Mouse (Mus musculus) kidney, postnatal 10 days (tissue): ENCODE measurements at regions not wholly inside any gene's neighbourhood (a gene's known extent, or its start where the extent isn't known, plus 50 kb on each side); places are given as distances from the start of the nearest gene placed in this dataset.

Experiments used
- DNase-seq: peaks from one replicate; pipeline ENCODE4 v3.0.0; 2021; ENCODE audit warnings: mixed read lengths

DNA sequence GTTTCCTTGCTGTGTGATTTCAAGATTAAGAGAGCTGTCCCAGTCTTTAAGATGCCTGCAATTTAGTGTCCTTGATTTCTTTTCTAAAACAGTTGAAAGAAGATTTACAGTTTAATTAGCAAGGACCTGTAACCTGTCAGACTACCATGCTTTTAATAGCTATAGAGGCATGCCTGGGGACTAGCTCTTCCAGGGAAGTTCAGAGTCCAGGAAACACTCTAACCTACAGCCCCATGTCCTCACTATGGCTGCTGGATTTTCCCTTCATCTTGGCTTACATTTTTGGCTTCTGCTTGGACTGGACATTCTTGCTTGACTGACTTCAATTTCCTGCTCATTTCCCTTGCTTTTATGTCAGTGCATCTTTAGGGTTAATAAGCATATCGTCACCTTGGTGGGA lies 61.7 kb upstream of the Mtpn start:
- DNase-seq, result no peak

DNA sequence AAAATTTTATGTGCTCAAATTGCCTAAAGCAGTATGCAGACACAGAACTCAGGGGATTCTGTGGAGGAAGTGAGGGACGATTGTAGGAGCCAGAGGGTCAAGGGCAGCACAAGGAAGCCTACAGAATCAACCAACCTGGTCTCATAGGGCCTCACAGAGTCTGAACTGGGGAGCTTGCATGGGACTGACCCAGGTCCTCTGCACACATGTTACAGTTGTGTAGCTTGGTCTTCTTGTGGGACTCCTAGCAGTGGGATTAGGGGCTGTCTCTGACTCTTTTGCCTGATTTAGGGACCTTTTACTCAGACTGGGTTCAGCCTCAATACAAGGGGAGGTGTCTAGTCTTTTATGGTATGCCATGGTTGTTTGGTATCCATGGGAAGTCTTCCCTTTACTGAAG lies 60.2 kb upstream of the Mtpn start:
- no peak for DNase-seq

DNA sequence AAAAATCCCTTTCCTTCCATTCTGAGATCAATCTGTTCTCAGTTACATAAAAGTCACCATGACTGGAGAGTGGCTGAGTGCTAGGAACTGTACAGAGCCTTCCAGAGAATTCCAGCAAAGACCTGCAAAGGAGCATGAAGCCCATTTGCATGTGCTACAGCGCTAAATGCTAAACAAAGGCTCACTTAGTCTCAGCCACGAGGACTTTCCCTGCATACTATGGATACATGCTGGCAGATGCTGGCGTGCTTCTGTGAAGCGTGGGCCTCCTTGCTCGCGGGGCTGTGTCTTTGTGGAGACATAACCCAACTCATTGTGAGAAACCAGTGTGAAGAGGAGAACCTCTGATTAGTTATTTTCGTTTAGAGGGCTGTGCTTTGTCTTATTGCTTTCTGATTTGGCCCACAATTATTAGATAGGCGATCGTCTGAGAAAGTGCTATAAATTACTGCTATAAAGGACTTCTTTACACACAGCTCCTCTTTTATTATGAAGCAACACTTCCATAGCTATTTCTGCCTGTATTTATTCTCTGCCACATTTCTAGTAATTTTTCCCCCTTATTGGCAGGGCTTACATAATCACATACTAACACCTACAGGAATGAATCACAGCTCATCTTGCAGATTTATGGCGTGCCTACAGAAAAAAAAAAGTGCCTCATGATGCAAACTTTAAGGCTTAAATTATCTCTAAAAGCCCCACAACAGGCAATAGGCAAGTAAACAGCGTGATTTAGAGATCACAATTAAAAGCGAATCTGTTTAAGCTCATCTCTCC lies 58.9 kb upstream of the Mtpn start:
- no peak for DNase-seq

DNA sequence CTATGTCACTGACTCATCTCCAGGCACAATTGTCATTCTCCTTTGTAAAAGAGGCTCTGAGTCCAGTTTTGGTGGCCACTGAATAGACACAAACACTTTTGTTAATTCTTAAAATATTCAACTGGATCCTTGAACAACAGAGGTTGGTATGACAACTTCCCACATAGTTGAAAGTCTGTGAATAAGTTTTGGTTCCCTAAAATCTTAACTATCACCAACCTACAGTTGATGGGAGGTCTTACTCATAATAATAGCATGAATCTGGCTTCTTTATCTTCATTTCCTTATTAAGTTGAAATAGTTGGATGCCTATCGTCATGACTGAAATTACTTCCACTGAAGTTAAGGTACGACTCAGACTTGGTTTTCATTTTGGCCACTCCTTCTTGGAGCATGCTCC lies 55.3 kb upstream of the Mtpn start:
- no peak for DNase-seq

DNA sequence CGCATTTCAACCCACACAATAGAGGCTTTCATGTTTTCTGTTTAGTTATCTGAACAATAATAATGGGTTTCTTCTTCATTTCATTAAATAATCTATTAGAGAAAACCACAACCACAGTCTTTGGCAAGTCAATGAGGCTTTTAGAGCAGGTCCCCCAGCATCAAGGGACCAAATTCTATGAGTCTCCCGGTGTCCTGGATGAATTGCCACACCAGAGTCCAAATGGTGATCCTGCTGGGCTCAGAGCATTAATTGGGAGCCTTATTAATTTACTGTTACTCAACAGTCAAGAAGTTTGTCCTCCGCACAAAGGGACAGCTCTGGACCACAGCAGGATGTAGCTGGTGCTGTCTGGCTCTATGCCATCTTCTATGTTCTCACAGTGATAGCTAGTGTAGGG lies 52.5 kb upstream of the Mtpn start:
- no peak for DNase-seq
